In the genomic region with DNA sequence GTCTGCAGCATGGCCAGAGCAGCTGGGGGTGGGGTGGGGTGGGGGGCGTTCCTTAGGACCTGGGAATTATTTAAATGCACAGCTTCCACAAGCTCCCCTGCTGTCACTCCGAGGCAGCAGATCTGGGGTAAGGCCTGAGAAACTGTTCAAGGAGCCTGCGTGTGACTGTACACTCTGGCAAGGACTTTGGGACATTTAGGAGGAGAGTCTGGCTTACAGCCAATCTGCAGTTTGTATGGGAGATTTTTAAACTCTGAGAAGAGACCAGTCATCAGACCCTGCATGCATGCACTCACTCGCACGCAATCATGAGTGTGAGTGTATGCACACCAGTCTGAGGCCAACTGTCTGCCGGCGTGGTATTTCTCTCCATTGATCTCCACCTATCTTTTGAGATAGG, we compare ENCODE assay signal across 11 mouse cellular contexts. TPM values are rescaled to one million over a fixed set of nuclear protein-coding genes. Genes with fewer than 3 reads are reported as not detected.
A peak's percentile ranks its signal among the peaks of the same experiment; 100 is the strongest.
DNase-seq lines count a peak whose midpoint lies in the region; ATAC-seq and TF ChIP-seq lines count a peak whose summit lies in the region.
"Had no signal": no experiment of that assay in that cellular context is flagged by ENCODE, and none has a peak within 500 bp of the region (broad histone marks: within the 10 kb centered on the region; RNA-seq: fewer than 3 reads in every experiment).

No protein-coding gene starts in this region.

- H3K9me3 ChIP-seq in neural tube, embryonic 13.5 days = no peaks in the 10 kb centered on the region
- H3K9me3 ChIP-seq in limb, embryonic 13.5 days = no peaks in the 10 kb centered on the region

- ATAC-seq in neural tube, embryonic 13.5 days (ENCODE audit: low read depth) = peak; percentile 33
- no peak for ATAC-seq in limb, embryonic 13.5 days (ENCODE audit: low FRiP score, low read depth)

- TF ChIP-seq POLR2A in heart, adult 2 months (IDR thresholded peaks at IDR 0.05; ENCODE audit: insufficient read depth, low read depth, low read length) = no peak

- no peaks in the 10 kb centered on the region for H3K79me2 ChIP-seq in heart, adult 2 months (replicated peaks; ENCODE audit: control insufficient read depth, insufficient read depth, low read length)

- H3K4me1 ChIP-seq in heart, adult 2 months (ENCODE audit: control insufficient read depth, insufficient read depth, low read length) = peaks cover 4% of the 10 kb centered on the region
- H3K4me1 ChIP-seq in neural tube, embryonic 13.5 days (replicated peaks) = peaks cover 68% of the 10 kb centered on the region
- H3K4me1 ChIP-seq in limb, embryonic 13.5 days = peaks cover 38% of the 10 kb centered on the region

- H3K36me3 ChIP-seq in heart, adult 2 months (ENCODE audit: control insufficient read depth, insufficient read depth, low read length) = no peaks in the 10 kb centered on the region
- peaks cover 5% of the 10 kb centered on the region for H3K36me3 ChIP-seq in neural tube, embryonic 13.5 days
- no peaks in the 10 kb centered on the region for H3K36me3 ChIP-seq in limb, embryonic 13.5 days

- no peak for DNase-seq in heart, adult 2 months
- DNase-seq in heart, postnatal 36 days = no peak
- DNase-seq in neural tube, embryonic 10.5 days (ENCODE audit: extremely low spot score, low spot score) = no peak
- DNase-seq in spleen, postnatal 14 days (ENCODE audit: low spot score in 2 of 2) = no peak
- DNase-seq in testis, postnatal 14 days (ENCODE audit: low spot score) = no peak
- no peak for DNase-seq in cerebellum, adult 11-12 months
- DNase-seq: cerebellum, adult 18-20 months; gastrocnemius, postnatal 25 days; right cerebral cortex, postnatal 25 days had no signal

- WGBS in heart, adult 2 months = 63% methylated on average over 7 of the region's 7 CpGs
- WGBS in neural tube, embryonic 13.5 days = 55% methylated on average over 7 of the region's 7 CpGs
- 74% methylated on average over 7 of the region's 7 CpGs for WGBS in limb, embryonic 13.5 days

- no peak overlapping the region for H3K4me3 ChIP-seq in heart, adult 2 months
- H3K4me3 ChIP-seq in neural tube, embryonic 13.5 days = no peak overlapping the region
- no peak overlapping the region for H3K4me3 ChIP-seq in limb, embryonic 13.5 days

- H3K27ac ChIP-seq in heart, adult 2 months = peak overlapping the region; percentile 54; the same call in 1 of the 2 replicates
- H3K27ac ChIP-seq in neural tube, embryonic 13.5 days (replicated peaks) = peak overlapping the region; percentile 73
- peak overlapping the region; percentile 87; the same call in 1 of the 2 replicates for H3K27ac ChIP-seq in limb, embryonic 13.5 days

- no peak overlapping the region for H3K4me2 ChIP-seq in neural tube, embryonic 13.5 days
- no peak overlapping the region for H3K4me2 ChIP-seq in limb, embryonic 13.5 days (replicated peaks)

- no peak for TF ChIP-seq CTCF in heart, adult 2 months (IDR thresholded peaks at IDR 0.05)

- no peaks in the 10 kb centered on the region for H3K27me3 ChIP-seq in heart, adult 2 months (ENCODE audit: control insufficient read depth, insufficient read depth, low read length)
- H3K27me3 ChIP-seq in neural tube, embryonic 13.5 days = no peaks in the 10 kb centered on the region
- no peaks in the 10 kb centered on the region for H3K27me3 ChIP-seq in limb, embryonic 13.5 days

- no peak overlapping the region for H3K9ac ChIP-seq in heart, adult 2 months (ENCODE audit: low read depth, low read length)
- H3K9ac ChIP-seq in neural tube, embryonic 13.5 days = no peak overlapping the region
- H3K9ac ChIP-seq in limb, embryonic 13.5 days = no peak overlapping the region

- intact Hi-C loops in heart, adult 2 months (cut with DNase I) = no loop called here
- intact Hi-C loops in heart, postnatal 36 days (cut with DNase I) = loop anchor here (1.0 kb wide), 1 partner anchor 8 kb away; no protein-coding TSS in a partner anchor

- TF ChIP-seq EP300 in heart, adult 2 months (IDR thresholded peaks at IDR 0.05; ENCODE audit: insufficient read depth, low read depth, low read length) = no peak

RNA-seq across cellular contexts. Expression of a gene that starts 17.5 kb away (rescaled TPM):
- 1 to 10 TPM; 8.0 to 8.8 TPM for total RNA-seq in heart, adult 2 months (2021)
- 4.3 and 5.2 TPM in 2 replicates for polyA plus RNA-seq in heart, adult 2 months (2012; rRNA removed)
- 1 to 10 TPM; 8.6 to 9.8 TPM for total RNA-seq in heart, postnatal 36 days (2021)
- 37.6 and 39.4 TPM in 2 replicates for polyA plus RNA-seq in neural tube, embryonic 13.5 days (2015; fragmentation: Nextera tagmentation; extraction: Ambion mirVana)
- polyA plus RNA-seq in limb, embryonic 13.5 days (2015; fragmentation: Nextera tagmentation; extraction: Ambion mirVana) = 16.2 and 17.0 TPM in 2 replicates
